Mouse (Mus musculus) retina, postnatal 7 days (tissue): ENCODE measurements at regions not wholly inside any gene's neighbourhood (a gene's known extent, or its start where the extent isn't known, plus 50 kb on each side); places are given as distances from the start of the nearest gene placed in this dataset.
A peak's percentile ranks its signal among the peaks of the same experiment; 100 is the strongest.

Source experiments
- DNase-seq: peaks from one replicate; pipeline ENCODE4 v3.0.0-alpha.2; 2012; ENCODE audit warnings: low read depth, low spot score

DNA sequence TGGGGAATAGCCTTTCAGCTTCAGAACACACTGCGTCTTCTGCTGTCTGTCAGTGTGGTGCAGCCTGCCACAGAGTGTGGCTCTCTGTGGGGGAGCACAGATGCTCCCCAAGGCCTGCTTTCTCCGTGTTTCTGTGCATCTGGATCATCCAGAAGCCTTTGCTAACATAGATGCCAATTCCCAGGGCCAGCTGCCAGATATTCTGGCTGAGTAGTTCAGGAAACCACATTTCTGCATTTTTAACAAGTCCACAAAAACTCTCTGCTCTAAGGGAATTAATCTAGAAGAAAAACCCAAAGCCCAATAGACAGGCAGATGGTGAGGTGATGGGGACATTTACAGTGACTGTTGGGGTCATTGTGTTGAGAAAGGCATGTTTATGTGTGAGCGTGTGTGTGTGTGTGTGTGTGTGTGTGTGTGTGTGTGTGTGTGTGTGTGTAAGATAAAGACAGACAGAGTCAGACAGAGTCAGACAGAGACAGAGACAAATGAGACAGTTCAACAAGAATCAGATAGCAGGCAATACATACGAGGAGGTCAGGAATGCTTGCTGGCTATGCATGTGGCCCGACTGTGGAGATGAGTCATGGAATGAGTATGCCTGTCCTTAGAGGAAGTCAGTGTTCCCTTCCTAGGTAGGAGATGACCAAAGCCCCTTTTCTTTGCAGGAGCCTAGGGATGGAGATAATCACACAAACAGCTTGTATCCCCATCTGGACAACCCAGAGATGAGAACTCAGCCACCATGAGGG lies 176.3 kb upstream of the Spaca1 start:
- no peak for DNase-seq

DNA sequence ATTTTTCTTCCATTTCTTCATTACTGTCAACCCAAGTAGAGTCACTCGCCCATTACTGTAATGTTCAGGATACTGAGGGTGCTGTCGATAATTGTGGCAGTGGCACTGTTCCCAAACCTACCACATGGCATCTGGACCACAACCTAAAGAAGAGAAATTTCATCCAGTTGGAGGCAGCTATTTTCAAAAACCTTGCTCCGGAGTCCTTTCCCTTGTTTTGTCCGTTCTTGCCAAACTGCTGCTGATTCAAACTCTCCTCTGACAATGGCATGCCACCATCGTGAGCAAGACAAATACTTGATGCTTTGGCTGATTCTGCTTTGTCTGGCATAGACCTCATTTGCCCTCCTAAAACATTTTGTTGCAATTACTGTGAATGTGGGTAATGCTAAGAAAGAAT lies 176.9 kb upstream of the Spaca1 start:
- no peak for DNase-seq

DNA sequence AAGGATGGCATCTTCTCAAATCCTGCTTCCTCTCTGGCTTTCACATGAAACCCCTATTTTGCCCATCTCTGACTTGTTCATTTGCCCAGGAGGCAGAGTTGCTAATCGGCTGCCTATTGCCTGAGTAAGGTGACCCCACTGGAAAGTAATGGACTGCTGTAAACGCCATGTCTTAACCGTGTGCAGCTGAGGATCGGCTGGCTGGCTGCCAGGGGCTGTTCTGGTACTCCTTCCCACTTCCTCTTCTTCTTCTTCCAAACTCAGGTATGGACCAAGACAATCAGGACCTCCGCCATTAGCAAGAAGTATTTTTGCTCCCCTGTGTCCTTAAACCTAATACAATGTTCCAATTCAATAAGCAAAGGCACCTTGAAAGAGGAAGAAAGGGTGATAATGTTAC lies 177.6 kb upstream of the Spaca1 start:
- DNase-seq = no peak

DNA sequence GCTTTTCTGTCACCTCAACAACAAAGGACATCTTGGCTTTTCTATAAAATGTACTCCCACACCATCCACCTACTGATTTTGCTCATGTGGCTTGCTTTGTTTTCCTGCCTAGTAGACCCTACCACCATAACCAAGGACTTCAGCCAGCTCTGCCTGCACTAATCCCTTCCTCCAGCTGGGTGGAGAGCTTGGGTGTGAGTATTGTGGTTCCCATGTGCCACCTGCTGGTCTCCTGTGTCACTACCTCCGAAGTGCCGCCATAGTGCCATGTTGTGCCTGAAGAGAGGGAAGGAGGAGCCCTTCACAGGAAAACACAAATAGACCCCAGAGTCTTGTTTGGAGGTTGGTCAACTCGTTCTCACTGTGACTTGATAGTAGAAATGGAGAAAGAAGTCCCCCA lies 181.3 kb upstream of the Spaca1 start:
- DNase-seq = peak; percentile 51

DNA sequence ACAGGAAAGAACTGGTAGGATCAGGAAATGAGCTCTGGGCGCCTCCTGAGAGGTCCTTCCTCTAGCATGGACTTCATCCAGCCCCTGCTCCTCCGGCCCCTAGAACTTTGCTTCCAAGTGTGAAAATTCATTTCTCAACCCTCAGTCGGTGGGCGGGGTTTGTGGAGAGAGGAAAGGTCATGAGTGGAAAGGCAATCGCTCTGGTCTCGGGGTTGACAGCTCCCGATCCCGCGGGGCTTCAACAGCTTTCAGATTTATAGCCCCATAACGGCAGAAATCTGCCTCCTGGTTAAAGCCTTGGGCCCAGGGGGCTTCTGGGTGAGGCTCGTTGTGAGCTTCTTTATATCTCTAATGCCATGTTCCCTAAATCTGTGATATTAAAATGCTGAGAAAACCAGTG lies 184.2 kb upstream of the Spaca1 start:
- no peak for DNase-seq

DNA sequence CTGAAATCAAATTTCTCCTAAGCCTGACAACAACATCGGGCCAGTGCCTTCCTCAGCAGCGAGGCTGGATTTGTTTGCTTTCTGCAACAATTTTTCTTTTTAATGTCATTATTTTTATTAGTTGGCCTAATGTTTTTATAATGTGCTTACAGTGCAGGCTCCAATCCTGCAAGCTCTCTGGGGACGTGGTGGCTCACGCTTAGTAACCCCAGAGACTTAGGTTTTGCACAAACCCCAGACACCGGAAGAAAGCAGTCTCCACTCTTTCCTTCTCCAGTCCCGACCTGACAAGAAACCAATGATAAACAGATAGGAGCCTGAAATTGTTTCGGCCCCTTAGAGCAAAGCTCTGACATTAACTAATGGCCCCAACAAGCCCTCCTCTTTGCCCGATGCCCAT lies 184.7 kb upstream of the Spaca1 start:
- no peak for DNase-seq

DNA sequence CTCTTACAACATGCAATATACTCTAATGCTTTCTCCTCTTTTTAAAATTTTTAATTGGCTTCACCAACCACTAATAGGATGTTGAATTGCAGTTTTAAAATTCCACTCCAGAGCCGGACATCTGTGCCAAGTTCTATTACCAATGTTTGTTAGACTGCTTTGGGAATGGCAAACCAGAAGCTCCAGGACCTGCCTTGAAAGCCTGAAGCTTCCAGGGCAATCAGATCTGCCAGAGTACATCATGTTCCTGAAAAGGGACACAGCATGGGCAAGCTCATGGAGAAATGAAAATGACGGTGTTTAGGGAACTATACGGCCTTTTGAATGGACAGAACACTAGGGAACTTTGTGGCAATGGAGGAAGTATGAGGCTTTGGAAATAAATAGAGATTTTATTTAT lies 187.8 kb upstream of the Spaca1 start:
- DNase-seq = no peak

DNA sequence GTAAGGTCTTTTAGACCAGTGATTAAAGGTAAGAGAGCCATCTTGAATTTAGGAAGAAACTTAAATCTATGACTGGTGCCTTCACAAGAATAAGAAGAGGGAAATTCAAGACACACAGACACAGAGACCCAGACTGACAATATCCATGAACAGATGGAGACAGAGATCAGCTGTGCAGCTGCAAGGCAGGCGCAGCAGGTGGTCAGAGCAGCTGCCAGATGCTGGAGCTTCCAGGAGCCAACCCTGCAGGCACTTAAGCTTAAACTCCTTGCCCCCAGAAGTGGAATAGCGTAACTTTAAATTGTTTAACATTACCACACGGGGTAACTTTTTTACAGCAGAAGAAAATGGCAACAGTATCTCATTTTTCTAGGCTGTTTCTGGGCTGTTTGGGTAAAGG lies 189.6 kb upstream of the Spaca1 start:
- DNase-seq = no peak

DNA sequence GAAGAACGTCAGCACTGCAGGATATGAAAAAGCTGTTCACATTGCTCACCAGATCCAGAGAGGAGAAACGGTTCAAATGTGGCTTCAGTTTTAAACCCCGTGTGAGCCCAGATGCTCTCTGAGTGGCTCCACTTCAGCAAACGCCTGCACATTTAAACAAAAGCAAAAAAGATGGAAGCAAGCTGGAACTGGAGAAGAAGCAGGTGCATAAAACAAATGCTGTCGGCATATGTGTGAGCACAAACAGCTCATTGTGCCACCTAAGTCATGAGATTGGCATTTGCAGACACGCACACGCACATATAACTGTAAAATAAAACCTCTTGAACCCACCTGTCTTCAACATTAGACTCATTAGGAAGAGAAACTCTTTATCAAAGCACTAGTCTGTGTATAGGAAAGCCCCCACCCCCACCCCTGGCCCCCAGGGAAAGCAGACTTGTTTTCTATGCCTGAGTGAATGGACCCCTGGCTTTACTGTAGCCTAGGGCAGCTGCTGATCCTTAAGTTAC lies 191.1 kb upstream of the Spaca1 start:
- DNase-seq = no peak

DNA sequence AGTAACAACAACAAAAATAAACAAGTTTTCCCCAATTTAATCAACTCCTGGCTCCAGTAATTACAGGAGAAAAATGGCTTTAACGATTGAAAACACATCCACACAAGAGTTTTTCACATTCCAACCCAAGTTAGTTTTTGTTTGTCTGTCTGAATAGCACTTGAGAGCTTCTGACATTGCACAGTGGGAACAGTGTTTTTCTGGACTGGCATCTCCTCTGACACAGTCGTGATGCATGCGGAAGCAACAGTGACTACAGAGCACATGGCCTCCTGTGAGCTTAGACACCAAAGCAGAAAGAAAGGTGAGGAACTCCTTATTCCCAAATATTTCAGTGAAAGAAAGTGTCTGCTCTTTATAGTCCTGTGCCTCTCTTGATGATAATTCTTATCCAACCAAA lies 191.7 kb upstream of the Spaca1 start:
- no peak for DNase-seq

DNA sequence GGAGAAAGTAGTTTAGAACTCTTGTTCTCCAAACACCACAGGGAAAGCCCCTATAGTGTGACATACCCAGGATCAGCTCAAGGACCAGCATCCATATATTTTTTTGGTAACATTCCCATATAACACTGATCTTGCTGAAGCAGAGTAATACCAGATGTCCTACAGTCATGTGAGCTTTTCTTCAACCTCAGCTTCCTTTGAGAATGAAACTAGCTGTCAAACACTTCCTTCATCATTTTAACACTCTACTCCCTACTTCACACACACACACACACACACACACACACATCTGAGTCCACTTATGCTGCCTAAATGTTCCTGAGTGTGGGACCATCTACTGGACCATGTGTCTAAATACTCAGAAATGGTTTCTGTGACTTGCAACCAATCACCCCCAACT lies 209.5 kb upstream of the Spaca1 start:
- no peak for DNase-seq

DNA sequence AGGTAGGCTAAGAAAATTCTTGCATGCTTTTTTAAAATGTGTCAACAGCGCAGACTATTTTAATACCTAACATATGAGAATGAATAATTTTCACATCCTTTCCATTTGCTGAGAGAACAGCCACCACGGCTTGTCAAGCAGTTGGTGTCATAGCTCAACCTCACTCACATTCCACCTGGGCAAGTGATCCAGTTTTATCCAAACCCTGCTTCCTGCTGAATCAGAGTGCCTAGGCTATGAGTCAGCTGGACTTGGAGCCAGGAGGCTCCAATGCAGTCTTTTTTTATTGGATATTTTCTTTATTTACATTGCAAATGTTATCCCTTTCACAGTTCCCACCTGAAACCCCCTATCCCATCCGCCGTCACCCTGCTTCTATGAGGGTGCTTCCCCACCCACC lies 210.5 kb upstream of the Spaca1 start:
- no peak for DNase-seq

DNA sequence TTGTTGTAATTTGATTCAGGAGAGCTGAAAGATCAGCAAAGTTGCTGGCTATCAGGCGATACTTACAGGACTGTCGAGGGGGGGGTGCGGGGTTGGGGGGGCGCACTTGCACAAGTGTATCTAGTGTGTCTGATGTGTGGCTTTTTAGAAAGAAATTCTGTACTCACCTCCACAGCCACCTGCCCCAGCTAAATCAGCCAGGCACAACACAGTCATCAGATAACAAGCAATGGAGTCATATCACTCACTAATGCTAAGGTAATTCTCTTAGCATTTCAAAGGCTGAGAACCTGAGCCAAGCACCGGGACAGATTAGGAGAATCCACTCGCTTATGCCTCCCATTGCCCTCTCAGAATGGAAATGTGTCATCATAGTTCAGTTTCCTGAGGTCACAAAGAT lies 211.8 kb upstream of the Spaca1 start:
- no peak for DNase-seq

DNA sequence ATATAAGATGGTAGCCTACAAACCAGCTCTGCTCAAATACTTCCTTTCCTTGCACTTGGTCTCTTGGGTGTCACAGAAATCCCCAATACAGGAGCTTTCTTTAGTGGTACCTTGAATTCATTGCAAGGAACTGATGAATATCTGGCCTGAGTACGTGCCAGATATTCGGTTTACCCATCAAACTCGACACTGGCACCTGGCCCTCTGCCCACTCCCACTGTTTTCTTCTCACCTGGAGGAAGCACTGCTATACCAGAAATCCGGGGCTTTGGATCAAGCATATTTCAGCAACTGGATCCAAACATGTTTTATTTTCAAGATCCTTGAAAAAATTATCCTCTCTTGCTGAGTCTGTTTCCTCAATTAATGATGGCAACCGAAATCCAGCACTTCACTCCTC lies 214.4 kb upstream of the Spaca1 start:
- DNase-seq = no peak

DNA sequence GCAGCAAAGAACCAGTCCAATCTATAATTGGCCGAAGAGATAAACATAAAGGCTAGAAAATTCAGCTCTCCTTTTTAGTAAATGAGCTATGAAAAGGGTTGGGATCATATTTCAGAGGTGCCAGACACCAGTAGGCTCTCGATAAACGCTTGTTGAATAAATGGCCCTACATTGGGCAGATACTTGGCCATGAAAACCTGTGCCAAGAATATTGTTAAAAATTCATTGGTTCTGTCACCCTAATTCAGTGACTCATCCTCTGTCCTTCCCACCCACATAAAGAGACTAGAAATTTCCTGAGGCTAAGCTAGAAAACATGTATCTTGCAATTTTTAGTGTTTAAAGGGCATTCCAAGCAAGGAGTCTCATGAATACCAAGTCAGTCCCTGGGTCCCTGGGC lies 224.3 kb upstream of the Spaca1 start:
- DNase-seq = no peak

DNA sequence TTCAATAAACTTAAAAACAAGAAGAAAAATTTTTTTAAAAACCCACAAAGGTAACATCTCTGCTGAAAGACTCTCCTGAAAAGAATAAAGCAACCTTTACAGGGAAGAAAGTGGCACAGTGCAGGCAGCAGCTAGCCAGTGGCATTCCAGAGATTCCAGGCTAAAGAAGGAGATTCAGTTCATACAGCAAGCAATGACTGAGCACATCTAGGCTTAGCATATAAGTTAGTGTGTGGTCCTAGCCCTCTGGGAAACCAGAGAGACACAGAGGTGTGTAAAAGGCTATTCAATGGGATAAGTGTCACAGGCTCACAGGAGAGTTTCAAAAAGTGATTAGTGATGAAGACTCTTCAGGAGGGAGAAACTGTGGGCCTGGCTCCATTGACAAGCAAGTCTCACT lies 225.4 kb upstream of the Spaca1 start:
- no peak for DNase-seq

DNA sequence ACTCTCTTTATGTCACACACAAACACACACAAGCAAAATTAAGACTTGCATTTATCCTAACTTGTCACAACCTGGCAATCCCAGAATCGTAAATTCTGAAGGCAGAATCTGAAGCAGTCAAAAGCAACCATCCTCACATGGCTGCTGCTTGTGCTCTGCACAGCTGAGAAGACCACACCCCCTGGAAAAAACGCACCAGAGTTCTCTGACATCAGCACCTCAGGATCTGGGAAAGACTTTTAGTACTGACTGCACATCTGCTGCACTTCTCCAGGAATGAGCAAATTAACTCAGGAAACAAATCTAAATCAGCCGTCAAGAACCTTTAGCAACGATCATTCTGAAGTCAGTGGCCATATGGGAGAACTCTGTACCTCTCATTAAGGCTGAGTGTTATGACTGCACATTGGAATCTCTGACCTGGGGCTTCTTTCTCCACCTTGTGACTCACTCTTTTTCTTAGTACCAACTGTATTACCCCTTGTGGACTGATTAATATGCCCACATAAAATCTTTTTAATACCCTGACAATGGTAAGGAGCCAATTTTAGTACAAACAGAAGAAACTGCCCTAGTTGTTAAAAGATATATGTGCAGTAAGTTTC lies 248.1 kb upstream of the Akirin2 start:
- no peak for DNase-seq

DNA sequence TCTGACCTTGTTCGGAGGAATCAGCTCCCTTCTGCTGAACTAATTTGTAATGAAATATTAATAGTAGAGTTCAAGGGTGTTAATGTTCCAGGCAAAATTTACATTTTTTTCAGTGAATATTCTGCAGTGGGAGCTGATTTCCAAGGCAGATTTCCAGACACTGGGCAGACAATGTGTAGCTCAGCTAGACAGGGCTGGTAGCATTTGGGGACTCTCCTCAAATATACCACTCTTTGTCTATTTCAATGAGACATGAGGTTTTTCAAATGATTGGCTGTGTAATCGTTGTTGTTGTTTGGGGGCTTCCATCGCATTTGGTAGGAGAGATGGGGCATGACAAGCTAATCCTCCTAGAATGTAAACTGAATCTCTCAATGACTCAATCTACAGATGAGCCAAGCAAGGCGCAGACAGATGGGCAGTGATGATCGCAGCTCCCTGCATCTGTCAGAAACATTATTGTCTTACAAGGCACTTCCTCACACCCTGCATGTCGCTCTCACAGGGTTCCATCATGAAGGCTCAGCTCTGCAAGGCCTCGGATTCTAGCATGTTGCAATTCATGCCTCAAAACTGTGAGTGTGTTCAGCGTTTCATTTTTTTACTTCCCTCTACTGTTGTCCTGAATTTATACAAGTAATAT lies 241.7 kb upstream of the Akirin2 start:
- no peak for DNase-seq

DNA sequence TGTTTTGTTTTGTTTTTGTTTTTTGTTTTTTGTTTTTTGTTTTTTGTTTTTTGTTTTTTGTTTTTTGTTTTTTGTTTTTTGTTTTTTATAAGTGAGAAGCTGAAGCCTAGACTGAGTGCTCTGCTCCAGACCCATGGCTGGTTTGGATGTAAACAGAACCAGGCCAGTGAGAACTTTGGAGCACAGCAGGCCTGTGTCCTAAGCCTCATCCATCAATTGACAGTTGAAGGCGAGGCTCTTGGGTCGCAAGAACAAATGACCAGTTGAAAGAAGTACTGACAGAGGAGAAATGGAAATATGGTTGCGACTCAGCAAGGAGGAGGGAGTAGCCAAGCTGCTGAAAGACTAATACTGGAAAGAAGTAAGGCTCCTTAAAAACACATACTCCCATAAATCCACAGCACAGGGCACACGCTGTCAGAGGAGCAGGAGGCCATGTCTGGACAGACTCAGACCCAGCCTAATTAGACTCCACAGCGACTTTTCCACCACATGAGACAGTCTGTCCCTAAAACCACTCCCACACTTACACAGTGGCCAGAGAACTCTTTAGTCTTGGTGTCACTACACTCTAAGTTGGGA lies 240.6 kb upstream of the Akirin2 start:
- DNase-seq = no peak

DNA sequence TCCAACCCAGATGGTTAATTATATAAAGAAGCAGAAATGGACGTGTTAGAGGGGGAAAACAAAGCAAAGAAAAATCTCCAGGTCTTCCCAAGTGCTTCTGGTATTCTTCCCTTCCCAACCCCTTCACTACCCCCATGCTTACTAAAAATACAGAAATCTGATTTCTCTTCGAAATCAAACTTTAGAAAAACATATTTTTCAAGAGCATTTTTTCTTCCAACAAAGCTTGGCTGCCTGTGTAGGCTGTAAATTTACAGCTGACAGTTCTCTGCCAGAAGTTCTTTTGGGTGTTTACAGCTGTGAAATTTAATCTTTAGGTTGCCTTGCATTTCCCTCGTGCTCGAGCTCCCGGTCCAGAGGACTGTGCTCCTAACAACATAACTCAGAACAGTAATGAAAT lies 234.9 kb upstream of the Akirin2 start:
- DNase-seq = no peak

DNA sequence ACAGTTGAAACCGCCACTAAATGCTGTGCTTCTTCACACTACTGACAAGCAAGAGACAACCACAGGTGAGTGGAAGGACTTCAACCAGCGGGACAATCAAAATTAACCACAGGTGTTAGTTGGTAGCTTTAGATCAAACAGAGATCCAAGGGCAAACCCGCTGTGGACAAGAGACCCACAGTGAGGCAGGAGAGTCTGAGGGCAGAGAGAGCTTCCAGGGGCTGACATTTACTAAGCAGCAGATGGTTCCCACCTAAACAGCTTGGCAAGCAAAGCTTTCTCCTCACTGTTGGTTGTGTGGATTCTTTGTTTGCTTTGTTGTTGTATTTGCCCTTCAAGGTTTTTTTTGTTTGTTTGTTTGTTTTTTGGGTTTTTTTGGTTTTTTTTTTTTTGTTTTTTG lies 227.9 kb upstream of the Akirin2 start:
- no peak for DNase-seq

DNA sequence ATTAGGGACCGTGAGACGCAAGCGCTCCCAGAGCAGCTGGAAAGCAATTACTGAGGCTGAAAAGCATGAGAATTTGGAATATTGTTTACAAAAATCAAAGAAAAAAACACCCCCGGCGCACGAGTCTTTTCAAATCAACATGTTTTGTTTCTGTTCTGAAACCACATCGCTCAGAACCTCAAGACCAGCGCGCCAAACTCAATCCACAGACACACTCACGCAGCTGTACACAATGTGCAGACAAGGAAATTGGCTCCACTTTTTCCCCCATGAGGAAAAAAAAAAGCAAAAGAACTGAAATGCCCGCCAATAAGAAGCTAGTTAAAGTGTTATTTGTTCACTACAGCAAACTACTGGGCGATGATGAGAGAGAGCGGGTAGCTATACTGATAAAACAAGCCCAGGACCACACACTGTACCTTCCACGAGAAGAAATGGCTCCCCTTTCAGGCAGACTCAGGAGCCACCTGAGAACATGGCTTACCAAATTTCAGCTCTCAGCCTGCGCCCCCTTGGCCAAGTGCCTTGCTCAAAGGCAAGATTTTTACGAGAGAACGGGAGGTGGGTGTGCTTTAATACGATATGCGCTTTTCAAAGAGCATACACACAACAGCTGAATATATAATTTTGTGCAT lies 222.5 kb upstream of the Akirin2 start:
- DNase-seq = no peak
